ENCODE assay signal across 13 mouse cellular contexts in genomic region chr7:4993347-4993998, GRCm38 (mm10). TPM values are rescaled to one million over a fixed set of nuclear protein-coding genes. Genes with fewer than 3 reads are reported as not detected.
DNase-seq lines count a peak whose midpoint lies in the region; ATAC-seq lines count a peak whose summit lies in the region.
"Had no signal": no experiment of that assay in that cellular context is flagged by ENCODE, and none has a peak within 500 bp of the region (broad histone marks: within the 10 kb centered on the region; RNA-seq: fewer than 3 reads in every experiment).

No protein-coding gene starts in this region.

- H3K4me2 ChIP-seq in neural tube, embryonic 11.5 days (ENCODE audit: low read depth), result peak overlapping the region; percentile 11

- peak overlapping the region; percentile 14 for H3K4me3 ChIP-seq in neural tube, embryonic 11.5 days (ENCODE audit: low read depth, low read length)
- H3K4me3 ChIP-seq in limb, embryonic 10.5 days, result peak overlapping the region; percentile 70

- no peaks in the 10 kb centered on the region; the same call in 1 of the 2 replicates for H3K9me3 ChIP-seq in neural tube, embryonic 11.5 days (ENCODE audit: control insufficient read depth, low read length)
- peaks cover 5% of the 10 kb centered on the region; the same call in 1 of the 2 replicates for H3K9me3 ChIP-seq in limb, embryonic 10.5 days (replicated peaks)

- ATAC-seq in neural tube, embryonic 11.5 days (ENCODE audit: insufficient read depth, low FRiP score, low TSS enrichment), result no peak
- ATAC-seq: Patski had no signal

- peaks cover 17% of the 10 kb centered on the region for H3K4me1 ChIP-seq in neural tube, embryonic 11.5 days (ENCODE audit: control insufficient read depth, insufficient read depth, low read length)
- peaks cover 31% of the 10 kb centered on the region for H3K4me1 ChIP-seq in limb, embryonic 10.5 days

- H3K27me3 ChIP-seq in neural tube, embryonic 11.5 days (ENCODE audit: control insufficient read depth, insufficient read depth, low read length), result peaks cover 19% of the 10 kb centered on the region
- peaks cover 39% of the 10 kb centered on the region for H3K27me3 ChIP-seq in limb, embryonic 10.5 days (ENCODE audit: low read depth, poor library complexity, severe bottlenecking)
- H3K27me3 ChIP-seq: Patski had no signal

- H3K36me3 ChIP-seq in neural tube, embryonic 11.5 days (ENCODE audit: control insufficient read depth, insufficient read depth, low read length), result peaks cover 7% of the 10 kb centered on the region
- peaks cover 36% of the 10 kb centered on the region for H3K36me3 ChIP-seq in limb, embryonic 10.5 days

- H3K27ac ChIP-seq in neural tube, embryonic 11.5 days (ENCODE audit: low read depth, low read length), result no peak overlapping the region
- H3K27ac ChIP-seq in limb, embryonic 10.5 days, result no peak overlapping the region
- H3K27ac ChIP-seq: kidney, postnatal 0 days had no signal

- DNase-seq in cerebellum, adult 11 months, result peak; percentile 37
- DNase-seq in cerebellum, adult 8-10 months, result no peak
- DNase-seq in neural tube, embryonic 11.5 days (ENCODE audit: low spot score), result no peak
- DNase-seq in neural tube, embryonic 10.5 days (ENCODE audit: extremely low spot score, low spot score), result no peak
- no peak for DNase-seq in limb, embryonic 10.5 days (ENCODE audit: low spot score)
- no peak for DNase-seq in layer of hippocampus, adult 9-11 months
- no peak for DNase-seq in c-Kit-positive CD71-positive TER-119-positive erythroid progenitor cells, embryonic 14.5 days (ENCODE audit: low spot score)
- no peak for DNase-seq in right cerebral cortex, postnatal 36 days (ENCODE audit: low spot score in 2 of 2)

- no peak overlapping the region; the same call in 1 of the 2 replicates for H3K9ac ChIP-seq in neural tube, embryonic 11.5 days (ENCODE audit: low read length)

- 24% methylated on average over 45 of the region's 55 CpGs for WGBS in neural tube, embryonic 11.5 days
- WGBS in limb, embryonic 10.5 days, result 19% methylated on average over 55 of the region's 55 CpGs

RNA-seq across cellular contexts. Expression of gene Zfp579, which starts 2.5 kb away (rescaled TPM):
- 41.6 and 47.8 TPM in 2 replicates for polyA plus RNA-seq in neural tube, embryonic 11.5 days (2014; fragmentation: Nextera tagmentation; extraction: Ambion mirVana)
- 21.9 and 28.3 TPM in 2 replicates for polyA plus RNA-seq in limb, embryonic 10.5 days (2016; fragmentation: Nextera tagmentation; extraction: Ambion mirVana)

RNA-seq across cellular contexts. Expression of gene Zfp524, which starts 20.7 kb away (rescaled TPM):
- 7.8 and 10.1 TPM in 2 replicates for polyA plus RNA-seq in neural tube, embryonic 11.5 days (2014; fragmentation: Nextera tagmentation; extraction: Ambion mirVana)
- polyA plus RNA-seq in limb, embryonic 10.5 days (2016; fragmentation: Nextera tagmentation; extraction: Ambion mirVana), result 8.2 and 9.0 TPM in 2 replicates

RNA-seq across cellular contexts. Expression of gene Fiz1, which starts 21.0 kb away (rescaled TPM):
- polyA plus RNA-seq in neural tube, embryonic 11.5 days (2014; fragmentation: Nextera tagmentation; extraction: Ambion mirVana), result 50.2 and 50.6 TPM in 2 replicates
- 64.8 and 68.3 TPM in 2 replicates for polyA plus RNA-seq in limb, embryonic 10.5 days (2016; fragmentation: Nextera tagmentation; extraction: Ambion mirVana)

RNA-seq across cellular contexts. Expression of gene Gm44973, which starts 21.8 kb away (rescaled TPM):
- 0.36 and 1.1 TPM in 2 replicates for polyA plus RNA-seq in neural tube, embryonic 11.5 days (2014; fragmentation: Nextera tagmentation; extraction: Ambion mirVana)
- 2.0 TPM in 1 of 2 replicates, not detected in the other for polyA plus RNA-seq in limb, embryonic 10.5 days (2016; fragmentation: Nextera tagmentation; extraction: Ambion mirVana)
- polyA plus RNA-seq: brain, embryonic 14.5 days; liver, adult 2 months; spleen, adult 2 months had no signal

RNA-seq across cellular contexts. Expression of gene Sbk3, which starts 22.5 kb away (rescaled TPM):
- 0.09 TPM in 1 of 2 replicates, not detected in the other for polyA plus RNA-seq in neural tube, embryonic 11.5 days (2014; fragmentation: Nextera tagmentation; extraction: Ambion mirVana)
- not detected in 2 replicates for polyA plus RNA-seq in limb, embryonic 10.5 days (2016; fragmentation: Nextera tagmentation; extraction: Ambion mirVana)
- polyA plus RNA-seq: liver, adult 2 months had no signal
